Mouse (Mus musculus) brain, embryonic 14.5 days (tissue): ENCODE measurements around the gene Sync.

Source experiments
- CTCF ChIP-seq: fragments of 200-500 bp; IDR thresholded peaks from 2 replicates; pipeline ENCODE4 v1.5.1; 2012; ENCODE audit warnings: inconsistent platforms, mild to moderate bottlenecking, moderate library complexity, borderline replicate concordance; ENCODE audit not compliant: insufficient read depth, insufficient read length; ENCODE audit errors: extremely low read depth
- POLR2A ChIP-seq: fragments of 200-500 bp; IDR thresholded peaks from 2 replicates; pipeline ENCODE4 v1.6.1; 2012; ENCODE audit warnings: mild to moderate bottlenecking, inconsistent platforms, borderline replicate concordance; ENCODE audit not compliant: poor library complexity, insufficient read depth, insufficient read length, severe bottlenecking; ENCODE audit errors: extremely low read depth

GRCm38 (mm10) chr4:129334677-129335215, 47.3 kb downstream of the Sync start:
- TF ChIP-seq CTCF (no peak), POLR2A (no peak)
